In the genomic region with DNA sequence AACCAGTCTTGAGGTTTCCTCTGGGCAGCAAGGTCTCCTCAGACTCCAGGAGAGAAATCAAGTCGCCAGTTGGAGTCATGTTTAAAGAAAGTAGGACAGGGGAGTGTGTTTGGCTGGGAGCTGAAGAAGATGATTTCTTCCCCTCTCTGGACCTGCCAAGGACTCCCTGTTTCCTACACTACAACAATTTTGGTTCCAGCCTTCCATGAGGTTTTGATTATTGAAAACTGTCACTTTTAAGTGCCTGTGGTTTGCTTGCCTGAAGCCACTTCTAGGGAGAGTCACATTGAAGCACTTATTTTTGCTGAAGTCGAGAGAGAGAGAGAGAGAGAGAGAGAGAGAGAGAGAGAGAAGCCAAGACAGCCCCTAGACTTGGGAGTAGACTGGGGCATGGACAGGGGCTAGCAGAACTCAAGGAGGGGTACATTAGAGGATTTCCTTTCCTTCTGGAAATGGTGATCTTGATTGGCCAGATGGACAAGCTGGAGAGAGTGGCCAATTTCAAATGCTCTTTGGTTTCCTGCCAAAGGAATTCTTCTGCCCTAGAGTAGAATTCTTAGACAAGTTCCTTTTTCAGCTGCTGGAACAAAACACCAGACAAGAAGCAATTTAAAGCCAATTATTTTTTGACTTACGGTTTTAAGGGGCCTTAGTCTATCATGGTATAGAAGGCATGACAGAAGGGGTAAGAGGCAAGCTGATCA, we compare ENCODE assay signal across 13 mouse cellular contexts. TPM values are rescaled to one million over a fixed set of nuclear protein-coding genes. Genes with fewer than 3 reads are reported as not detected.
"Had no signal": no experiment of that assay in that cellular context is flagged by ENCODE, and none has a peak within 500 bp of the region (broad histone marks: within the 10 kb centered on the region; RNA-seq: fewer than 3 reads in every experiment).

No protein-coding gene starts in this region.

- H3K27me3 ChIP-seq: kidney, embryonic 15.5 days; limb, embryonic 12.5 days; midbrain, embryonic 13.5 days had no signal

- DNase-seq: kidney, adult 18-20 months; lung, adult 18-20 months; lung, postnatal 14 days; right cerebral cortex, postnatal 25 days; thymus, adult 18-20 months; thymus, postnatal 14 days had no signal

- H3K36me3 ChIP-seq: kidney, embryonic 15.5 days; limb, embryonic 12.5 days; midbrain, embryonic 13.5 days had no signal

- H3K27ac ChIP-seq: kidney, embryonic 15.5 days; left cerebral cortex, adult 2 months; limb, embryonic 12.5 days; liver, embryonic 14.5 days; midbrain, embryonic 13.5 days had no signal

- H3K9ac ChIP-seq: kidney, embryonic 15.5 days; limb, embryonic 12.5 days; liver, embryonic 14.5 days; midbrain, embryonic 13.5 days had no signal

- H3K4me1 ChIP-seq: kidney, embryonic 15.5 days; limb, embryonic 12.5 days; midbrain, embryonic 13.5 days had no signal

- ATAC-seq: midbrain, embryonic 13.5 days had no signal

- H3K4me3 ChIP-seq: kidney, embryonic 15.5 days; left cerebral cortex, adult 2 months; limb, embryonic 12.5 days; midbrain, embryonic 13.5 days had no signal

- H3K9me3 ChIP-seq: kidney, embryonic 15.5 days; limb, embryonic 12.5 days; midbrain, embryonic 13.5 days had no signal

- H3K4me2 ChIP-seq: kidney, embryonic 15.5 days; limb, embryonic 12.5 days; midbrain, embryonic 13.5 days had no signal

RNA-seq across cellular contexts. Expression of gene Il1r2, which starts 20.9 kb away (rescaled TPM):
- total RNA-seq: left cerebral cortex, adult 2 months; liver, adult 2 months; midbrain, postnatal 0 days had no signal
